Mouse (Mus musculus) heart, adult 18-20 months (tissue): ENCODE results near the gene Adam23. TPM values are rescaled to one million over a fixed set of nuclear protein-coding genes. Genes with fewer than 3 reads are reported as not detected.
A peak's percentile ranks its signal among the peaks of the same experiment; 100 is the strongest.
"Not testable (repeated sequence)": the region's sequence is repeated elsewhere in the genome, so short reads cannot be mapped to it uniquely, and the experiment has no call there.

Experiments
- DNase-seq, 2 experiments: peaks; one replicate each; pipeline ENCODE4 v3.0.0; 2021 to 2022; ENCODE audit warnings: mixed read lengths in 1 of 2
- total RNA-seq, 2 experiments: library from RNA; stranded (reverse); gene quantifications; 2 replicates each; pipeline ENCODE4 v1.2.3; 2021

Adam23 gene
- total RNA-seq, 2 experiments from 2014 or later: 2.0 to 2.6 TPM

DNA sequence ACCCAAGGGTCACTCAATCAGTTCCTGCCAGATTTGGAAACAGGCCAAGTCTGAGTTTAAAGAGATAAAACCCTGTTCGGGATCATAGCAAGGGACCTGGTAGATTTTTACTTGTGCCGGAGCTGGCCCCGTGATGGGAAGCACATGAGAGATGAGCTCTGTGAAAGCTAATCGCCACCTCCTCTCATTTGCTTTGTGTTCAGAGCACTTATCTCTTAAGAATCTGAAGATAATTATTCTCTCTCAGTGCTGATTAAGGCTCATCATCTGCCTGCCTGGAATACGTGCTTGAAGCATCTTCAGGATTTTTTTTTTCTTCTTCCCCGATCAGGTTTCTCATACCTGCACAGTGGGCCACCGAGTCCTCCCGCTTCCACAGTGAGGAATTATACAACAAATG, 133.5 kb downstream of the Adam23 start:
- no peak for DNase-seq

DNA sequence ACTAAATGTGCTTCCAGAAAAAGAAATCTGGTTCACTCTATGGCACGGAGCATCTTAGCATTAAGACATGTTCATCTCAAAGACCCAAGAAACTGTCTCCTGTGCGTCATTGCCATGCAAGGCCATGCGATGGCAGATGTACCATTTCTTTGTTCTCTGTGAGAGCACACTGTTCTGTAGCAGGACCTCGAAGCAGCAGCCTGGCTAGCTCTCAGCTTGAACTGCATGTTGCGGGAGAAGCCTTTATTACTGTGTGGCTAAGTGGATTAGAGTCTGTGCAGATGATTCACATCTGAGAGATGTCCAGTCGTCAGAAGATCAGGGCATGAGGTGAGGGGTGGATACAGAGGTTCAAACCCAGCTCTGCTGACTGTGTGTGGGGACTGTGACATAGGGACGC, 141.2 kb downstream of the Adam23 start:
- no peak for DNase-seq

DNA sequence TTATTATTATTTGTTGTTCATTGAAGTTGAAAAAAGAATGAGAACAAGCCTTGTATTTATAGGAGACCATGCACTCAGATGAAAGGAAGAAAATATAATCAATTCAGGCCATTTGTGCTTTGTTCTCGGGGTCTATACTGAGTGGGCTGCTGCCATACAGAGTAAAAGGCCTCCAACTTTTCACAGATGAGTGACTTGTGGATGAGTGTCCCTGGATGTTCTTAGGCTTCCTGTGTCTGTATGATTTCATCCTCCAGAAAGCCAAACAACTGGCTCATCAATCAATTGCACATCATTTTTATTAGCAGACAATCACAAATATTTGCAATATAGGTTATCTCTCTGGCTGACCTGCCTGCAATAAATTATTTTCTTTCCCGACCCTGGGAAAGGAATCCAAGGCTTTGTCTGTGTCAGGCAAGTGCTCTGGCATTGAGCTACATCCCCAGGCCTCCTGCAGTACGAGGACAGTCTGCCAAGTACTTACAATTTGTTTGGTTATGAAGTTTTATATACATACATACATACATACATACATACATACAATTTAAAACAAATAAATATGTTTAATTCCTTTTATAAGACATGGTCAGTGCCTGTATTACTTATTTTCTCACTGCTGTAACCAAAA, 158.3 kb downstream of the Adam23 start:
- no peak for DNase-seq

DNA sequence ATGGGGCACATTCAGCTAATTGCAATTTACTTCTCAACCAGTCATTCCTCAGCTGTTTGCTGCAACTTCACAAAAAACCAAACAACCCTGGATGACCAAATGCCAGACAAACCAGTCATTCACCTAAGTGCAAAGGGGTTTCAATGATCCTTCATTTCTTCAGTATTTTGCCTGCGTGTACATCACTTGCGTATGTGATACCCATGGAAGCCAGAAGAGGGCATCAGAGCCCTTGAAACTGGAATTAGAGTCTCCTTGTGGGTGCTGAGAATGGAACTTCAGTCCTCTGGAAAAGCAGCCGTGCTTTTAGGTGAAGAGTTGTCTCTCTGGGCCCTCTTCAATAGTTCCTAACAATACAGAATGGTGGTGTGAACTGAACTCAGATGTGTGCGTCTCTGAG, 163.9 kb downstream of the Adam23 start:
- DNase-seq: no peak

DNA sequence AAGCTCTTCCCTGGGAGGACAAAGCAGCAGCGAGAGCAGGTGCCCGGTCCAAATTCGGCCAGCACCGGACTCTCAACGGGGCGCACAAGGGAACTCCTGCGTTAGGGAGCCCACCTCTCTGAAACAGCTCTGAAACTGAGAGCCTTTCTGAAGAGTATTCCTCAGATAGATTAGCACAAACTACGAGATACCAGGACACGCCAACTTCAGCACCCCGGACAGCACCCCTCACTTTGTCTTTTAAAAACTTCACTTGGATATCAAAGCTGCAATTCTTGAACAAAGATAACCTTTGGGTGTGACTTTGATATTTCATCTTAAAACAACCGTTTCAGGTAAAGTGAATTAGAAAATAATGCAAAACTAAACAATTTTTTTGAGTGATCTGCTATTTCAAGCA, 168.9 kb downstream of the Adam23 start:
- peak; percentile 2 to 49 for DNase-seq

DNA sequence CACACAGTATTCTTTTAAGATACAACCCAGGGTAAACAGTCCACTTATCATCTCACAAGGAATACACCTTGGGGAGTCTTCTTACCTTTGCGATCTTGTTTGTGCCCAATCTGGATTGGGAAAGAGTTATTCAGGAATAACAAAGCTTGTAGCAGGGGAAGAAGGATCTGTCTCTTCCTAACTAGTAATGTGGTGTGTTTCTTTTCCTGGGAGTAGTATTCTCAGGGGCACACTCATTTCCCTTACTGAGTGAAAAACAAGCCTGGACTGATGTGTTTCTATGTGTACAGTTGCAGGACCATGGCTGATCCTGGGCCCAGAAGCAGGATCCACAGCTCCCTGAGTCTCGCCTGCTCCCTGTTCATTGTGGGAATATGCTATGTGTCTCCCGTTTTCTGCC, 170.0 kb downstream of the Adam23 start, which contains the start of gene Gm39653:
Gene Gm39653 (plus strand): TSS at position 301 of the 400 bp plus-strand sequence.
- DNase-seq: no peak

DNA sequence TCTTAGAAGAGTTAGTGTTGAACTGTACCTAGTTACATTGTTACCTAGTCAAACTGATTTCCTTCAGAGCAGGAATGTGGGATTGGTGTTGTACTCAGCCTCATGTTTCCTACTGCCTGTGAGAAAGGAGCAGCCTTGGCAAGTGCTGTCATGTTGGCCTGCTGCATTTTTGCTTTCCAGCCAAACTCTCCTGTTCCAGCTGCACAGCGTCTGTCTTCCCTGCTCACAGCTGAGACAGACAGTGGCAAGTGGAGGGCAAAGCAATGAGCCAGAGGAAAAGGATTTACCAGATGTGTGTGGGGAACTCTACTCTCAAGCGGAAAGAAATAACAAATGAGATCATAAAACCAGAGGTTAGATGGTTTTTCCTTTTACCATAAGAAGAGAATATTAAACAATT, 182.5 kb downstream of the Adam23 start:
- DNase-seq: peak; percentile 21 to 25

DNA sequence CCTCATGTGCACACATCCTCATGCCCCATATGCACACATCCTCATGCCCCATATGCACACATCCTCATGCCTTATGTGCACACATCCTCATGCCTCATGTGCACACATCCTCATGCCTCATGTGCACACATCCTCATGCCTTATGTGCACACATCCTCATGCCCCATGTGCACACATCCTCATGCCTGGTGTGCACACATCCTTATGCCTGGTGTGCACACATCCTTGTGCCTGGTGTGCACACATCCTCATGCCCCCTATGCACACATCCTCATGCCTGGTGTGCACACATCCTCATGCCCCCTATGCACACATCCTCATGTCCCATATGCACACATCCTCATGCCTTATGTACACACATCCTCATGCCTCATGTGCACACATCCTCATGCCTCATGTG, 184.7 kb downstream of the Adam23 start:
- DNase-seq: not testable (repeated sequence)

DNA sequence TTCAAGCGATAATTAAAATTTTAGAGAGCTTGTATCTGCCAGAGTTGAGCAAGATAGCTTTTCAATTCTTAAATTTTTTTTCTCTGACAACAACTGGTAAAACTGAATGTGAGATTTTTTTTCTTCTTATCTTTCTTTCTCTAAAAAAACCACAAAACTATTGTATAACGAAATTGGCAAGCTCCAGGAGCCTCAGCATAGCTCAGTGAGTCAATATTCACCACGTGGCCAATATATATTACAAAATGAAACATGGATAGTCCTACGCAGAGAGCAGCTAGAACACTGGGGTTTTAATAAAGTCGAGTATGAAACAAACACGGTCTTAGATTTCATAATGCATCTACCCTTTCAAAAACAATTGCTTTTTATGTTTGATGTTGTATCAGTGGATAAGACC, 194.2 kb downstream of the Adam23 start:
- DNase-seq: no peak

Other genes with a start within 250 kb of the Adam23 start
- gene Gpr1, start 231.3 kb upstream of the Adam23 start, total RNA-seq: under 1 TPM; 0.17 to 0.51 TPM
- under 1 TPM; 0.22 to 0.41 TPM for gene Zdbf2, start 172.6 kb upstream of the Adam23 start, total RNA-seq
- gene Gm39653, start 170.1 kb downstream of the Adam23 start, total RNA-seq: not detected
- gene Dytn, start 241.0 kb downstream of the Adam23 start, total RNA-seq: not detected